Mouse (Mus musculus): ENCODE data around the gene Rpl3l. TPM values are rescaled to one million over a fixed set of nuclear protein-coding genes. Genes with fewer than 3 reads are reported as not detected.

Rpl3l gene
- polyA plus RNA-seq, 1 experiment from 2014 or later, result not detected

Other genes with a start within 250 kb of the Rpl3l start
- 29.0 and 36.1 TPM in 2 replicates for gene Mlst8, start 248.7 kb upstream of the Rpl3l start, polyA plus RNA-seq (2015; fragmentation: Nextera tagmentation; extraction: Ambion mirVana)
- 1.8 and 2.3 TPM in 2 replicates for gene Caskin1, start 239.2 kb upstream of the Rpl3l start, polyA plus RNA-seq (2015; fragmentation: Nextera tagmentation; extraction: Ambion mirVana)
- gene Traf7, start 199.9 kb upstream of the Rpl3l start, polyA plus RNA-seq (2015; fragmentation: Nextera tagmentation; extraction: Ambion mirVana), result 85.8 and 96.1 TPM in 2 replicates
- 2.8 TPM in 2 replicates for gene Rab26, start 193.6 kb upstream of the Rpl3l start, polyA plus RNA-seq (2015; fragmentation: Nextera tagmentation; extraction: Ambion mirVana)
- 21.3 and 21.9 TPM in 2 replicates for gene Pkd1, start 178.0 kb upstream of the Rpl3l start, polyA plus RNA-seq (2015; fragmentation: Nextera tagmentation; extraction: Ambion mirVana)
- 60.8 and 71.0 TPM in 2 replicates for gene Tsc2, start 95.2 kb upstream of the Rpl3l start, polyA plus RNA-seq (2015; fragmentation: Nextera tagmentation; extraction: Ambion mirVana)
- gene Nthl1, start 95.1 kb upstream of the Rpl3l start, polyA plus RNA-seq (2015; fragmentation: Nextera tagmentation; extraction: Ambion mirVana), result 20.0 and 20.6 TPM in 2 replicates
- gene Slc9a3r2, start 77.5 kb upstream of the Rpl3l start, polyA plus RNA-seq (2015; fragmentation: Nextera tagmentation; extraction: Ambion mirVana), result 101 and 106 TPM in 2 replicates
- gene Npw, start 69.4 kb upstream of the Rpl3l start, polyA plus RNA-seq (2015; fragmentation: Nextera tagmentation; extraction: Ambion mirVana), result 0.35 and 0.43 TPM in 2 replicates
- 23.9 and 27.6 TPM in 2 replicates for gene Zfp598, start 58.1 kb upstream of the Rpl3l start, polyA plus RNA-seq (2015; fragmentation: Nextera tagmentation; extraction: Ambion mirVana)
- 2.4 and 4.6 TPM in 2 replicates for gene Syngr3, start 37.9 kb upstream of the Rpl3l start, polyA plus RNA-seq (2015; fragmentation: Nextera tagmentation; extraction: Ambion mirVana)
- gene Gfer, start 31.7 kb upstream of the Rpl3l start, polyA plus RNA-seq (2015; fragmentation: Nextera tagmentation; extraction: Ambion mirVana), result 45.6 and 49.5 TPM in 2 replicates
- 1.5 and 3.4 TPM in 2 replicates for gene Noxo1, start 31.6 kb upstream of the Rpl3l start, polyA plus RNA-seq (2015; fragmentation: Nextera tagmentation; extraction: Ambion mirVana)
- 85.0 and 94.5 TPM in 2 replicates for gene Tbl3, start 20.2 kb upstream of the Rpl3l start, polyA plus RNA-seq (2015; fragmentation: Nextera tagmentation; extraction: Ambion mirVana)
- gene Rnf151, start 9.8 kb upstream of the Rpl3l start, polyA plus RNA-seq (2015; fragmentation: Nextera tagmentation; extraction: Ambion mirVana), result 0.18 TPM in 1 of 2 replicates, not detected in the other
- gene Rps2, start 9.7 kb upstream of the Rpl3l start, polyA plus RNA-seq (2015; fragmentation: Nextera tagmentation; extraction: Ambion mirVana), result 1,520 and 1,607 TPM in 2 replicates
- gene Ndufb10, start 3.3 kb upstream of the Rpl3l start, polyA plus RNA-seq (2015; fragmentation: Nextera tagmentation; extraction: Ambion mirVana), result 237 and 238 TPM in 2 replicates
- 29.9 and 31.8 TPM in 2 replicates for gene Msrb1, start 8.8 kb downstream of the Rpl3l start, polyA plus RNA-seq (2015; fragmentation: Nextera tagmentation; extraction: Ambion mirVana)
- 26.0 and 28.4 TPM in 2 replicates for gene Hs3st6, start 25.2 kb downstream of the Rpl3l start, polyA plus RNA-seq (2015; fragmentation: Nextera tagmentation; extraction: Ambion mirVana)
- gene Meiob, start 76.5 kb downstream of the Rpl3l start, polyA plus RNA-seq (2015; fragmentation: Nextera tagmentation; extraction: Ambion mirVana), result 0.13 TPM in 1 of 2 replicates, not detected in the other
- gene Hagh, start 112.3 kb downstream of the Rpl3l start, polyA plus RNA-seq (2015; fragmentation: Nextera tagmentation; extraction: Ambion mirVana), result 52.3 and 53.4 TPM in 2 replicates
- gene Fahd1, start 122.5 kb downstream of the Rpl3l start, polyA plus RNA-seq (2015; fragmentation: Nextera tagmentation; extraction: Ambion mirVana), result 39.3 and 40.8 TPM in 2 replicates
- 1.7 and 2.1 TPM in 2 replicates for gene Igfals, start 138.2 kb downstream of the Rpl3l start, polyA plus RNA-seq (2015; fragmentation: Nextera tagmentation; extraction: Ambion mirVana)
- 54.2 and 57.8 TPM in 2 replicates for gene Nubp2, start 158.5 kb downstream of the Rpl3l start, polyA plus RNA-seq (2015; fragmentation: Nextera tagmentation; extraction: Ambion mirVana)
- 40.6 and 43.7 TPM in 2 replicates for gene Spsb3, start 158.8 kb downstream of the Rpl3l start, polyA plus RNA-seq (2015; fragmentation: Nextera tagmentation; extraction: Ambion mirVana)
- gene Eme2, start 167.3 kb downstream of the Rpl3l start, polyA plus RNA-seq (2015; fragmentation: Nextera tagmentation; extraction: Ambion mirVana), result 31.5 and 33.1 TPM in 2 replicates
- 94.0 and 105 TPM in 2 replicates for gene Mrps34, start 167.3 kb downstream of the Rpl3l start, polyA plus RNA-seq (2015; fragmentation: Nextera tagmentation; extraction: Ambion mirVana)
- 77.2 and 80.0 TPM in 2 replicates for gene Nme3, start 168.7 kb downstream of the Rpl3l start, polyA plus RNA-seq (2015; fragmentation: Nextera tagmentation; extraction: Ambion mirVana)
- 24.3 and 31.1 TPM in 2 replicates for gene Mapk8ip3, start 209.2 kb downstream of the Rpl3l start, polyA plus RNA-seq (2015; fragmentation: Nextera tagmentation; extraction: Ambion mirVana)
- gene Jpt2, start 232.9 kb downstream of the Rpl3l start, polyA plus RNA-seq (2015; fragmentation: Nextera tagmentation; extraction: Ambion mirVana), result 219 and 228 TPM in 2 replicates